Mouse (Mus musculus): ENCODE measurements around the gene Lyve1.

DNA sequence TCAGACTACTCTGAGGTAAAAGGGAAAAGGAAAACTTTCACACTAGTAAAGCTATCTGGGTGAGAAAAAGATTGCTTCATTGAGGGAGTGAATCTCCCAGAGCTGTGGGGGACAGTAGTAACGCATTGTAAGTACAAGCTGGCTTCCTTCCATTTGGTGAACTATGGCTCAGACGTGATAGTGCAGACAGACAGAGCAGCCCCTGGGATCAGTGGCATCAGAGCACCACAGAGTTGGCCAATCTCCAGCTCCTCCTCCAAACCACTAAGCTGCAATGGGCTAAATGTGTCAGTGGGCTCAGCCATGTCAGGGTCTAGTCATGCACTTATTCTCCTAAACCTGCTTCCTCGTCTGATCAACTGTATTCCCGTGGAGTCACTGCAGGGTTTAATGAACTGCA, 39.4 kb downstream of the Lyve1 start:
- TF ChIP-seq CTCF (IDR thresholded peaks at IDR 0.05; ENCODE audit: low read depth, low read length) (no peak), EP300 (IDR thresholded peaks at IDR 0.05; ENCODE audit: insufficient read depth, low read depth, low read length) (no peak)
